Mouse (Mus musculus) NIH3T3 (cell line): Measurements from ENCODE around the gene Terb1.

ENCODE experiments used
- DNase-seq: peaks from one replicate; pipeline ENCODE4 v3.0.0-alpha.2; 2012; ENCODE audit warnings: low read depth

The Terb1 gene

DNA sequence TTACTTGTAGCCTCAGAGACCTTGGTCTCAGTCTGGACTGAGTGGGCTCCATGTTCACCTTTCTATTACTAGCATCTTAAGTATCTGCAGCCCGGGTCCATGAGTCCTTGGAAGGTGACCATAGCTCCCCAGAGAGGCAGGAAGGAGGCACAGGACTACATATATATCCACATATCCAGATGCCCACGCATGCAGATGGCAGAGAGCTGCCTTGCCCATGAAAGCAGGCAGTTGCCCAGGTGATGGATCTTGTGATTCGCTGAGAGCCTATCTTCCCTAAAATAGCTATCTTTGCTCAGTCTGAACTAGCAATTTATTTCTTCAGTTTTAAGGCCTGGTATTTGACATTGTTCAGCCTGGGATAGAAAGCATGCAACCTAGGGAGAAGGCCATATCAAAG lies 98.2 kb downstream of the Terb1 start:
- DNase-seq = no peak

DNA sequence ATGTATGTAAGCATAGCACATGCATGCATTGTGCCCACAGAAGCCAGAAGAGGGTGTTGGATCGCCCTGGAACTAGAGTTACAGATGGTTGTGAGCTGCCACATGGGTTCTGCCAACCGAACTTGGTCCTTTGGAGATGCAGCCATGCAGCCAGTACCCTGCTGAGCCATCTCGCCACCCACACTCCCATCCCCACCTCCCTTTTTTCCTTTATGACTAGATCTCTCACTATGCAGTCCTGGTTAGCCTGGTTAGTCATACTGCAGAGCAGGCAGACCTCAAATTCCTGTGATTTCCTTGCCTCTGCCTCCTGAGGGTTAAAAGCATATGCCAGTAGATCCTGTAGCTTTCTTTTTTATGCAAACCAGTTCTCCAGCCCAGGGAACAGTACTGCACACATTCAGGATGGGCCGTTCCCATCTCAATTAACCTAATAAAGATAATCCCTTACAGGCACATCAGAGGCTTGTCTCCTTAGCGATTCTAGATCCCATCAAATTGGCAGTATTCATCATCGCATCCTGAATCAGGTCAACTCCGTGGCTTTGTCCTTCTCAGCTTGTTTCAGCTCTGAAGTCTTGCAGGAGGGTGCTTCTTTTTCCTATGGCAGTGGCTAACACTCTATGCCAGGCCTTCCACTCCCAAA lies 99.0 kb downstream of the Terb1 start:
- peak; percentile 79 for DNase-seq

DNA sequence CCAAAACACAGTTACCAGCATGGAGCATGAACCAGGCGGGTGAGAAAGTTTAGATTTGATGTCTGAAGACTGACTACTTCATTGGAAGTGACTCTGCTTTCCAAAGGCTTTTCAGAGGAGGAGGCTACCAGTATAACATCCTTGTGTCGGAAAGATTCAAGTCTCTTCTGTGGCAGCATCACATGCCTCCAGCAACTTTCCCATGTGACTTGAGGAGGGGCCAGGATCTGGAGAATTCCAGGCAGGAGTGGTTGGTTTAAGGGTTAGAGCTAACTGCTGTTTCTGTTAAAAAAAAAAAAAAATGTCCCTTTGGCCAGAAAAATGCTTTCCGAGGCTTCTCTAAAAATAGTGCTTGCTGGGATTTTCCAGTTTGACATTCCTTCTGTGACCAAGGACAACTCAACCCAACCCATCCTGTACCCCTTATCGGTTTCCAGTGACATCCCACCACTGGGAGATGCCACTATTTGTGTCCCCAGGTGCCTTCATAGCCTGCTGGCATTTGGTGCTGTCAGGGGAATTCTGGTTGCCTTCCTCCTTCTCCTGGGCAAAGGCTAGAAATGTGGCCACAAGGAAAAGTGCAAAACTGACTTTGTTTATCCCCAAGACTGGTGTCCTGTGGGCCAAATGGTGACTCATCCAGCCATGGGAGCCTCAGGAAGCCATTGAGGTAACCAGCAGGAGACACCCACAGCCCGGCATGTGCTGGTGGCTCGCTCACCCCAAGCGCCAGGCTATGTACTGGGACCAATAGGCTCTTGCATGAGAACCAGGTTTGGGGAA lies 101.2 kb downstream of the Terb1 start:
- peak; percentile 49 for DNase-seq

DNA sequence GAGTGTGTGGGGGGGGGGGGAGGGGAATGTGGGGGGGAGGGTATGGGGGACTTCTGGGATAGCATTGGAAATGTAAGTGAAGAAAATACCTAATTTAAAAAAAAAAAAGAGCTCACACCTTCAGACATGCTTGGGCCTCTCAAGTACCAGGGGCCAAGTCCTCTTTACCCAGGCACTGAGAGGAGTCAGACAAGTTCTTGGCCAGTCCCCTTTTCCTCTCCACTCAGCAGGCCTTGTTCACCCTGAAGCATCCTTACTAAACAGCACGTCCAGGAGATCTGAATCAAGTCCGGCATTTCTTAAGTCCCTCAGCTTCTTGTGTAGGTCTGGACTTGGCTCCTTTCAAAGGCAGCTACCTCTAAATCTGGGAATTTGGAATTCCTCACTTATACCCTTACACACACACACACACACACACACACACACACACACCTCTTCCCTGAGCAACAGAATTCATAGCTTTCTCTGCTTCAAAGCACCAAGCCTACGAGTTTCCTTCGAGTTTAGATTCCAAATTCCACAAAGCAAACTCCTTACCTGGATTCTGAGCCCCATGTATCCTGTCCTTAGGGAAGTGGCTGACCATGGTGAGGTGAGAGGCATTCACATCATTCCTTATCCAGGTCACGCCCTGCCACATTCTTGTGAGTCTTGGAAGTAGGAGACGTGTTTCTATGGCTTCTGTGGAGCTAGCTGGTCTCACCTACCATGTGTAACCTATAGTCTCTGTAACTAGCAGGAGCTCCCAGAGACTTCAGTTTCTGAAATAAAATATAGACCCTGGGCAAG lies 103.2 kb downstream of the Terb1 start:
- DNase-seq = no peak

DNA sequence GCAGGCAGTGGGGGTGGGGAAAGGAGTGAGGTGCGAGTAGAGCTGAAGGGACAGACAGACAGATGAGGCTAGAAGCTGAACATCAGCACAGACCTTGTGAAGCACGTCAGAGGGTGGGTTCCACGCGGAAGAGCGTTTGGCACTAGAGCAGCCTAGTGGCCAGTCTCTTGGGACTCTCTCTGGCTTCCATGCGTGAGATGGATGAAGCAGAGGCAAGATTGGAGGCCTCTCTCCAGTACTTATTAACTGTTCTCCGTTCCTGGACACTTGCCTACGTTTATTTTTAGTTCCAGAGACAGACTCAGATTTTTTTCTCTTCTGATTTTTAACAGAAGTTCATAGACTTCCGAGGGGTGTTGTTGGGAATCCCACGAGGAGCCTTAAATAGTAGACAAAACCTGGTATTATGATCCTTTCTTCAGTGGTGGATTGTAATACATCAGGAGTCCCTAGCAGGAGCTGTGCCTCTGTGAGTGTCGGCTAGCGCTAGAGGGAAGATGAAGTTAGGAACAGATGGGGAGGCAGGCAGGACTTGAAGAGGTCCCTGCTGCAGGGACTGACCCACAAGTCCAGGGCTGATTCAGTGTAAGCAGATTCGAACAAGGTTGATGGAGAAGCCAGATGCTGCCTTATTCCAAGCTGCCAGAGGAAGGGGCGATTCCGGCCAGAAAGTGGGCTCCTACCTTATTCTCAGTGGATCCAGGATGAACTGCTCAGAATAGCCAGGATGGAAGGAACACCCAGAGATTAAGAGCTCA lies 104.1 kb downstream of the Terb1 start:
- DNase-seq = peak; percentile 86

DNA sequence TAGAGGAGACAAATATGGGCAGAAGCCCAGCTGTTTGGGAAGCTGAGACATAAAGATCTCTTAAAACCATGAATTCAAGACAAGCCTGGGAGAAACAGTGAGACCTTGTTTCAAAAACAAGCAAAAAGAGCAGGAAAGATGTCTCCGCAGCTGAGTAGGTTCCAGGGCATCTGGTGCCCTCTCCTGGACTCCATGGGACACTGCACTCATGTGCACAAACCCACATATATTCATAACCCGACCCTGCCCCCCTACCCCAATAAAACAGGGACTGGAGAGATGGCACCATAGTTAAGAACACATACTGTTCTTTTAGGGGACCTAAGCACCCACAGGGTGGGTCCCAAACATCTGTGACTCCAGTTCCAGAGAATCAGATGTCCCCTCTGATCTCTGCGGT lies 106.1 kb downstream of the Terb1 start:
- DNase-seq = peak; percentile 54
